Mouse (Mus musculus): ENCODE results near the gene Dnaja3.

Dnaja3 gene

DNA sequence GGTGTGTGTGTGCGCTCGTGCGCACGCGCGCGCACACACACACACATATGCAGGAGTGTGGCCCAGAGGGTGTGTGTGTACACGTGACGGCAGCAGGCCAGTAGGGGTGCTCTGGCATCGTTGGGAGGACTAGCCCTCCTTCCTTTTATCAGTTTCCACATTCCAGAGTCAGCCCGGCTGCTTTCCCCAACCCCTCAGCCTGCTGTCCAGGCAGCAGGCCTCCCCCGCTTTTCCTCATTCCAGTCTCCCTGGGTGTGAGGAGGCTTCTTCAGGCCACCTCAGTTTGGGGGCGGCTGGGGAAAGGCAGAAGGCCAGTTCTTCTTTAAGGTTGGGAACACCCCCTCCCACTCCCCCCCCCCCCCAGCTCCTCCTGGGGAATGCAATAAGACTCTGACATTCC is 2.4 kb downstream of the Dnaja3 start:
- DNase-seq (ENCODE audit: low read depth, low spot score) = peak; percentile 80

DNA sequence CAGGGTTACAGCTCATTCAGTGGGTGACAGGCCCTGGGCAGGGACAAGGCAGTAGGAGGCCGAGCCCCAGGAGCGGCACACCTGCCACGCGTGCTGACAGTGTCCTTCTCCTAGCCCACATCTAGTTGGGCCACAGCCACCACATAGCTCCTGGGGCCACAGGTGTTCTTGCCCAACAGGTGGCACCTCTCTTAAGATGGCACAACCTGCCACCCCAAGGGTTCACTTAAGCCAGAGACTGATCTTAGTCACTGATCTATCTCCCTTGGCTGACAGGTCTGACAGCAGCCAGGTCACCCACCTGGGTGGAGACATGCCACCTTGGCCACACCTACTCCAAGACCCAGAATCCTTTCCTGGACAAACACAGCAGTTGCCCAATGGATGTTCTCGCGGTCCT is 3.1 kb downstream of the Dnaja3 start:
- no peak for DNase-seq (ENCODE audit: low read depth, low spot score)

DNA sequence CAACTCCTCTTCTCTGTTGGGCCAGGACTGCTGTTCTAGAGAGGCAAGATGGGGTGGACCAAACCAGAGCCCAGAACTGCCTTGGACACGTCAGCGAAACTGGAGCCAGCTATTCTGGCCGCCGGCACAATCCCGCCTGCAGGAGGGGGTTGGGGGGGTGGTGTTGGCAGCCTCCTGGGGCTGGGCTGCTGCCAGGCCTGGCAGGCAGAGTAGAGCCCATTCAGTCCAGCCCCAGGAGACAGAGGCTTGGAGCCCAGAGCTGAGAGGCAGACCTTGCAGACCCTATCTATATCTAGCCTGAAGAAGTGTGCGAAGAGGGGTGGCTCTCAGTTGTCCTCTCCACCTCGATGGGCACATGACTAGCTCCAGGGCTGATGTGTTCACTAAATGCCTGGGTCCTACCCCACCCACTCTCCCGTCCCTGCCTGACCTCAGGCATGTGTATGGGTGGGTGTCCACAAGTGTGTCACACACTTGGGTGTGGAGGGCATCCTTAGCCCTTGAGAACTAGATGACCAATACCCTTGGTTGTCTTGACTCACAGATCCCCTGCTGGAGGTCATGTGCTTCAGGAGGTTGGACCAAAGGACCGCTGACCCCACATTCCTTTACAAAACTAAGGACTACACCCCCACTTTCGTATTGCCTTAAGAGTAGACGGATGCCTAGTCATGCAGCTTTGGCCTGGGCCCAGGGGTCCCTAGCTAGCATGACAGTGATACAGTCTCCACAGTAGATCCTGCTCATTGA is 4.1 kb downstream of the Dnaja3 start:
- DNase-seq (ENCODE audit: low read depth, low spot score) = peak; percentile 87

DNA sequence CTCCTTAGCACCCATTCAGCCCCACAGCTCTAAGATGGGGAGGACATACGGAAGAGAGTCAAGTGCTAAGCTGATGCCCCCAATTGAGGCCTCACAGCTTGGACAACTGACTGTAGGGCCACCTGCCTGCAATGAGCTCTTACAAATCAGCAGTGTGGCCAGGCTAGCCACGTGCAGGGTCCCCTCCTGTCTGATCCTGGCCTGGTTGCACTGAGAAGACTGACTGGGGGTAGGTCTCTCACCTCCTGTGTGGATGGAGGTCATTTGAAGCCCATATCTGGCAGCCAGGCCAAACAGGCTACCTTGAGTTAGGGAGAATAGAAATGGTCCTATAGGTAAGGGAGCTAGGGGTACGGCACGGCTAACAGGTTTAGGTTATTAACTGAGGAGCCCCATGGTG is 6.1 kb downstream of the Dnaja3 start:
- no peak for DNase-seq (ENCODE audit: low read depth, low spot score)

DNA sequence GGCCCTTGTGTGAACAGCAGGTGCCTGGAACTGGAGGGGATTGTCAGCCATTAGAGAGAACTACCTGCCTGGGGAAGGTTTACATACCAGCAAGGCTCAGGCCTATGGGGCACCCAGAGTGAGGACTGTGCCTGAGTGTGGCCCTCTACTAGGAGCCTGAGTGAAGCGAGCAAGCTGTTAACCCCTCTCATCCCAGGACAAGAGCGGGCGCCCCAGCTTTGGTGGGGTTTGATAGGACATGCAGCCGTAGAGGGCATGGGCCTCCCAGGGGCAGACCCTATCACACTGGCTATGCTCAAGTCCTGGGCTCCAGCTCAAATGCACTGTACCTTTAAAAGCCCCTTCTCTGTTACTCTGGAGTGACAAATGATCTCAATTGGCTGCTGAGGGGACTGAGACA is 7.0 kb downstream of the Dnaja3 start:
- no peak for DNase-seq (ENCODE audit: low read depth, low spot score)

DNA sequence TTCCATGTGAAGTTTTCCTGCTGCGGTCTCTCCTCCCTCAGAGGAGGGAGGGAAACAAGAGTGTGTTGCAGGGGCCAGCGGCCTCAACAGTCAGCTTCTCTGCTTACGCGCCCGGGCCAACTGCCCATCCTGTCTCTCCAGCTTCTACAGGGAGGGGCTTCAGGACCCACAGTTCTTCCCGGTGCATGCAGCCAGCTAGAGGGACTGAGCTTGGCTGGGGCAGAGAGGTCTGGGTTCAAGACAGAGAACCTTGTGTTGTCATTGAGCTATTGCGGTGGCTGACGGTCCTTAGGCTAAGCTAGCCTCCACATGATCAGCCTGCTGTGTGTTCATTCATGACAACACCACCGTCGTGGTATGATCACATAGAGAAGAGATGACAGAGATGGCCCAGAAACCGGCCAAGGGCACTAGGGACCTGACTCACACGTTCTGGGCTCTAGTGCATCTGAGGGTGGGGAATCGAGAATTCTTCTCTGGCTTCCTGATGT is 7.9 kb downstream of the Dnaja3 start:
- peak; percentile 35 for DNase-seq (ENCODE audit: low read depth, low spot score)

DNA sequence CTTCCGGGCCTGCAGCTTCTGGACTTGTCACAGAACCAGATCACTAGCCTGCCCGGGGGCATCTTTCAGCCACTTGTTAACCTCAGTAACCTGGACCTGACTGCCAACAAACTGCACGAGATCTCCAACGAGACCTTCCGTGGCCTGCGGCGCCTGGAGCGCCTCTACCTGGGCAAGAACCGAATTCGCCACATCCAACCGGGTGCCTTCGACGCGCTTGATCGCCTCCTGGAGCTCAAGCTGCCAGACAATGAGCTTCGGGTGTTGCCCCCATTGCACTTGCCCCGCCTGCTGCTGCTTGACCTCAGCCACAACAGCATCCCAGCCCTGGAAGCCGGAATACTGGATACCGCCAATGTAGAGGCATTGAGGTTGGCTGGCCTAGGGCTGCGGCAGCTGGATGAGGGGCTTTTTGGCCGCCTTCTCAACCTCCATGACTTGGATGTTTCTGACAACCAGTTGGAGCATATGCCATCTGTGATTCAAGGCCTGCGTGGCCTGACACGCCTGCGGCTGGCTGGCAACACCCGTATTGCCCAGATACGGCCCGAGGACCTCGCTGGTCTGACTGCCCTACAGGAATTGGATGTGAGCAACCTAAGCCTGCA is 8.7 kb downstream of the Dnaja3 start:
- DNase-seq (ENCODE audit: low read depth, low spot score) = no peak

DNA sequence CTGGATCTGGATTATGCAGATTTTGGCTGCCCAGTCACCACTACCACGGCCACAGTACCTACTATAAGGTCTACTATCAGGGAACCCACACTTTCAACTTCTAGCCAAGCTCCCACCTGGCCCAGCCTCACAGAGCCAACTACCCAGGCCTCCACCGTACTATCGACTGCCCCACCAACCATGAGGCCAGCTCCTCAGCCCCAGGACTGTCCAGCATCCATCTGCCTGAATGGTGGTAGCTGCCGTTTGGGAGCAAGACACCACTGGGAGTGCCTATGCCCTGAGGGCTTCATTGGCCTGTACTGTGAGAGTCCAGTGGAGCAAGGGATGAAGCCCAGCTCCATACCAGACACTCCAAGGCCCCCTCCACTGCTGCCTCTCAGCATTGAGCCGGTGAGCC is 9.4 kb downstream of the Dnaja3 start:
- no peak for DNase-seq (ENCODE audit: low read depth, low spot score)

DNA sequence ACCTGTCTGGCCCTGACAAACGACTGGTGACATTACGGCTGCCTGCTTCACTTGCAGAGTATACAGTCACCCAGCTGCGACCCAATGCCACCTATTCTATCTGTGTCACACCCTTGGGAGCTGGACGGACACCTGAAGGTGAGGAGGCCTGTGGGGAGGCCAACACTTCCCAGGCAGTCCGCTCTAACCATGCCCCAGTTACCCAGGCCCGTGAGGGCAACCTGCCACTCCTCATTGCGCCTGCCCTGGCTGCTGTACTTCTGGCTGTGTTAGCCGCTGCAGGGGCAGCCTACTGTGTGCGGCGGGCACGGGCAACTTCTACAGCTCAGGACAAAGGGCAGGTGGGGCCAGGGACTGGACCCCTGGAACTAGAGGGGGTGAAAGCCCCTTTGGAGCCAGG is 9.9 kb downstream of the Dnaja3 start:
- no peak for DNase-seq (ENCODE audit: low read depth, low spot score)

DNA sequence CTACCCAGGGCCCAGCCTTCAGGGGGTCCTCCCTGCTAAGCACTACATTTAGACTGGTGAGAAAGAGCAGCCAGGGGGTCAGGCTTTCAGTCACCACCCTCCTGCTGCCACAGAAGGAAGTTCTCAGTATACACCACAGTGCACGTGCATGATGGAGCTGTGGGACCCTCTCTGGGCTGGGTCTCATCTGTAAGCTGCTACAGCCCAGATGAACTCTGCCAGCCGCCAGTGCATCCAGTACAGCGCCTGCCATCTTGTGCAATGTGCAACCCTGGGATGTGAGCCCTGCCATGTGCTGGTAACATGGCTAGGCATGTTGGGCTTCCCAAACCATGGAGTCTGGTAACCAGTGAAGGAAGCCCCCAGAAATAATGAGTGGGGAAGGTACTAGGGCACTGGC is 10.4 kb downstream of the Dnaja3 start:
- DNase-seq (ENCODE audit: low read depth, low spot score) = no peak

DNA sequence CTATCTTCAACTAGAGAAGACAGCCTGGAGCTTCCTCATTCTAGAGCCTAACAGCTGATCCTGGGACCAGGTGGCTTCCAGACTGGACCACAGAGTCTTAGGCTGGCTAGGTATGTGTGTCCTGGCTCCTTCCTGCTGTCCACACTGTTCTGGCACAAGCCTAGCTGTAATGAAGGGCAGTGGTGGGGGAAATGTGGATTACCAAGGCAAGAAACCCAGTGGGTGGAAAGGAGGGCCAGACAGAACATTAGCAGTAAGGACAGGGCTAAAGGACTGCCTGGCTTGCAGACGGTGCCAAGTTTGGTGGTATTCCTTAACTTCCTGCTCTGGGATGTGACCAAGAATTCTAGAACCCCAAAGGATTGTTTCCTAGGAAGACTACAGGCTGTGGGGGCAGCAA is 11.3 kb downstream of the Dnaja3 start:
- no peak for DNase-seq (ENCODE audit: low read depth, low spot score)

DNA sequence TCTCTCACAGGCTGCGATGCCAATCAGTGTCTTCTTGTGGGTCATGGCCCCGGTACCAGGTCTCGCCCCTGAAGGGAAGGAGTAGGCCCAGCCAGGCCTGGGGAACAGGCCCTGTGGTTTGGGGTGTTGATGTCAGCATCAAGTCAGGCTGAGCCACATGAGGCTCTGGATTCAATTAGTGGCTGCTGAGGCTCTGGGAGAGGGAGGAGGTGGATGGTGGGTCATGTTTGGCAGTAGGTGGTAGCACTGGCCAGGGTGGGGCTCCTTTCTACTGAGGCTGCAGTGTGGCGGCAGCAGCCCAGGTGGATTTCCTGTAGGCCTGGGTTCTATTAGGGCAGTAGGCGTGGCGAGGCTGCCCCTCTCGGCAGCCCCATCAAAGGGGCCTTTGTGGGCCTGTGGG is 11.8 kb downstream of the Dnaja3 start:
- no peak for DNase-seq (ENCODE audit: low read depth, low spot score)

DNA sequence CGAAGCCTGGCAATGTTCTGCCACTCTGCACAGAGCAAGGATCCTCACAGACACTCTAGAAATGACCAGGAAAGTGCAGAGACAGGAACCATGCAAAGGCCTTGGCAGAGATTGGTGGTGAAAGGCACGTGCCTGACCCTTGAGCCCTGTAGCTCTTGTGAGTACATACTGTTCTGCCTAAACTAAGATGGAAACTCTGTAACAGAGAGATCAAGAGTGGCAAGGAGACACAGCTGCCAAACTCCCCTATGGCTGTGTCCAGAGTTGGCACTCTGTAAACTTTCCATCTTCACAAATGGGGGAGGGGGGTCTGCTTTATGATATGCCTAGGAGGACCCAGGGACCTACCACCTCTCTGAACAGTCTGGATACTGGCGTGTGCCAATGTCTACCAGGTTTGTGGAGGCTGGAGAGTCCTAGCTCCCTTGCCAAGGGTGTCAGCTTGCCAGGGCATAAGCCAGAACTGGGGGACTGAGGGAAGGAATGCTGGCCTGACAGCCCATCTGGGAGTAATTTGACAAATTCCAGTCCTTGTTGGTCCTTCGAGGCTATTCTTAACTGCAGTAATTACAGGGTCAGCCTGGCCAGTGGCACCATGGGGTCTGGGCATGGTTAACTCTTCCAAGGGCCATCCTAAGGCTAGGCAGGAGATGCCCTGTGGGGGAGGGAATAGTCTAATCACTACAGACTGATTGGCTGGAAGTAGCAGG is 13.1 kb downstream of the Dnaja3 start:
- DNase-seq (ENCODE audit: low read depth, low spot score) = peak; percentile 92

DNA sequence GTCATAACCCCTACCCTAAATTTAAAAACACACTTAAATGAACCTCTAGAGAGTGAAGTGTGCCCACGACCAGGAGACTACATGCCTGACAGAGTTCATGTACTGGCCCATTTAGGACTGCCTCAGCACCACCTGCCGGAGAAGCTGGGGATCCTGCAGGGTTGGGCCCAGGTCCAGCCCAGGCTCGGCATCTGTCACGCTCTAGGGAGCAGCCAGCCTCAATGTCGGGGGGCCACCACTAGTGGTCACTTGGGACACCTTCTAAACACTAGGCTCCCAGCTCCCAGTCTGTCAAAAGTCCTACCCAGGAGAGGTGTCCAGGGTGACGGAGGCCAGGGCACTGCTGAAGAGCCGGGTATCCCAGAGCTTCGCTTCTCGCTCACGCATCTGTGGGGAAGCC is 14.9 kb downstream of the Dnaja3 start:
- peak; percentile 31 for DNase-seq (ENCODE audit: low read depth, low spot score)

DNA sequence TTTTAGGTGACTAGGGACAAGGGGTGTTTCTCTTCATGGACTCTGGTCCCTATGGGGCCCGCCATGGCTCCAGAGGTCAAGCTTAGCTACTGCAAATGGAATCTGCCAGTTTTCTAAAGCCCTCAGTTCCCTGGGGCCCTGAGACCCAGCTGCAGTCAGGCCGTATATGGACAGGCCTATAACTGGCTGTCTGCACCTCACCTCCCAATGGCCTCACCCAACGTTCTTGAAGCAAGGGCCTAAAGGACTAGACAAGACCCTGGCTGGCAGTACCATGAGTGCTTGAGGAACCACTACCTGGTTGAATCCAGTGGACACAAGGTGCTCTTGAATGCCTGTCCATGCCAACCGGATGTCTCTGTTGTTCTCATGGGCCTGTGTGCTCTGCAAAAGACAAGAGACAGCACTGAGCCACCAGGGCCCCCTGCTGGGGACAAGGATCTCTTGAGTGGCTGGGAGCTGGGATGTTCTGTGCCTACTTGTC is 15.5 kb downstream of the Dnaja3 start:
- peak; percentile 61 for DNase-seq (ENCODE audit: low read depth, low spot score)

DNA sequence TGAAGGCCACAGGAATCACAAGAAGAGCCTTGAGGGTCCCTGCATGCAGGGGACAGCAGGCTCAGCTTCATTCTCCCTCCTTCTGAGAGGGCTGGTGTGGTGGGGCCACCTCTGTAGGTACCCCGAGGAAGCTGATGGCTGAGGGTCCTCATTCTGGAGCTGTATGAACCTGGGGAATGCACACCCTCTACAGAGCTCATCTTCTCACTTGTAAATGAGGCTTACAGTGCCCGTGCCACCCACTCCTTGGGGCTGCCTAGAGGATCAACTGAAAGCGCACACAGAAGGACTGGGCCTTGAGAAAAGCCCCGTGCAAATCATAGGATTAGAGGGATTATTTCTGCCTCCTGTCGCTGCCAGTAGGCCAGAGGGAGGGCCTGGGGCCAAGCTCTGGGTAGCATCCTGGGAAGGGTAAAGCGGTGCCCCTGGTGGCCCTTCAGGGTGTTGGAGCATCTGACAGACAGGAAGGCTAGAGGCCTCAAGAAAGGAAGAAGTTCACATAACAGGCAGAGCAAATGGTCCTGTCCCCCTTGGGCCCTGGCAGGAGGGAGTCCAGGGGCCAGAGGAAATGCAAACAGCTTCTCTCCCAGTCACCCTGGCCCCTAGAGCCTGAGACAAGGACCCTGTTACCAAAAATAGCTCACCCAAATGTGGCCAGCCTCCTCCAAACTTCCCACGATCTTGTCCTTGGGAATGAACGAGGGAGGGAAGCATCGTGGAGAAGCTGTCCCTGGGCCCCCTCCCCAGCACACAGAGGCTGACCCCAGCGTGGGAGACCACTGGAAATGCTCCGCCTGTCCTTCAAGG is 16.2 kb downstream of the Dnaja3 start:
- DNase-seq (ENCODE audit: low read depth, low spot score) = peak; percentile 32

DNA sequence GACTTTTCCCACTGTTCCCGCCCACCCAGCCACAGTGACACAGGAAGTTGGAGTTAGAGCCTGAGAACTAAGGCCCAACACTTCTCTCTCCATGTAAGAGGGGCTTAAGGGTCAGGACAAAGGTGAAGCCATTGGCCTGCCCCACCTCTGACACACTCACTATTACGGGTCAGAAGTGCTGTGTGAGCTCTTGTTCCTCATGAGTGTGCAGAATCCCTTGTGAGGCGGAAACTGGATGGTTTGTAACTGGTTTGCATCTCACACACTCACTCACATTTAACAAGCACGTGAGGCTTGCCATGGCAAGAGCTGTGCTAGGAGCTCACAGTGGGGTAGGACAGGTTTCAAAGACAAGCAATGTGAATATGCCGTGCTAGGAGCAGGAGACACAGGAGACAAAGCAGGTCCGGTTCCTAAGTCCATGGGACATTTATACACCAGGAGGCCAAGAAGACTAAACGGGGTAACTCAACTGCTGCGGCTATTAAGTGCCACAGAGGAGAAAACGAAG is 16.8 kb downstream of the Dnaja3 start:
- DNase-seq (ENCODE audit: low read depth, low spot score) = peak; percentile 31

DNA sequence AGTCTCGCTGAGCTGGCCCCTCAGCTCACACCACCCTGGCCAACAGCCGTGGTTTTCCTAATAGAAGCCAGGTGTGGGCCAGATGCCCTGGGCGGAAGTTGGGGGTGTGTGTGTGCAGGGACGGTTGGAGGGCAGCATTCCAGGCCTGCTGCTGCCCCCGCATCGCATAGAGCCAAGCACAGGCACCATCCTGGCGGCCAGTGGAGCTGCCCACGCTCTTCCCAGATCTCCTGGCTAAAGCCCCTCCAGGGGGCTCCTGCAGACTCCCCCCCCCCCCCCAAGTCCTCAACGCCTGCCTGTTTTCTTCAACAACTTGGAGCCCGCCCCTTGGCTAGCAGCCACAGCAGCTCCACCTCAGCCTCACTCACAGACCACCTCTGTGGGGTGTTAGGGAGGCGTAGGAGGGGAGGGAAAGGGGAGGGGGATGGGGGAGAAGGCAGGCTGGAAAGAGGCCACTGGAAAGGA is 19.0 kb downstream of the Dnaja3 start:
- DNase-seq (ENCODE audit: low read depth, low spot score) = peak; percentile 55

DNA sequence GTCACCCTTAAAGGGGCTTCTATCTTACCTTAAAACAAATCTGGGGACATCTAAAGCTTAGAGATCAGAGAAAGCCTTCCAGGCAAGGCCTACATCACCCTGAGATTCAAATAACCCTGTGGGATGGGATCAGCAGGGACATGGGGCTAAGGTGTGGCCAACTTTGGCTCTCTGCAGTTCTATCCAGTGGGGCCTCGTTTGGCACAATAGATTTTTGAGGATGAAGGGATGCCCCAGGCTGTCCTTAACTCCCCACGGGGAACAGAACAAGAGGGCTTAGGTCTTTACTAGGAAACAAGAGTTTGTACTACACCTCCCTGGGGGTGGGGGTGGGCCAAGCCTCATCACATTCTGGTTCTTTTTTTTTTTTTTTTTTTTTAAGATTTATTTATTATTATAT is 19.5 kb downstream of the Dnaja3 start:
- no peak for DNase-seq (ENCODE audit: low read depth, low spot score)

DNA sequence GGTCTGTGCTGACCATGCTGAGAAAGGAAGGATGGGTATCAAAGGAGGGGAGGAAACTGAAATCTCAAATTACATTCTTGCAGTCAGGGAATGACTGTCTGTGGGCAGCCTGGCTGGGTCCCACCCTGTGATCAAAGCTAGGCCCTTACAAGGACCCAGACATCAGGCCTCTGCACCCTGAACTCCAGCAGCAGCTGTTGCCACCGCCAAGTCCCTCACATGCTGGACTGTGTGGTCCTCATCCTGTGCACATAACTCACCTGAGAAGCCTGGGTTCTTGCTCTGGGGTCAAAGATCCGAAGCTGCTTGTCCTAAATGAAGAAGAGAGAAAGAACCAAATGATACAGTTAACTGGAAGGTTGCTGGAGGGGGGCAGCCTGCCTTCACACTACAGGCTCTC is 21.8 kb downstream of the Dnaja3 start:
- DNase-seq (ENCODE audit: low read depth, low spot score) = no peak

DNA sequence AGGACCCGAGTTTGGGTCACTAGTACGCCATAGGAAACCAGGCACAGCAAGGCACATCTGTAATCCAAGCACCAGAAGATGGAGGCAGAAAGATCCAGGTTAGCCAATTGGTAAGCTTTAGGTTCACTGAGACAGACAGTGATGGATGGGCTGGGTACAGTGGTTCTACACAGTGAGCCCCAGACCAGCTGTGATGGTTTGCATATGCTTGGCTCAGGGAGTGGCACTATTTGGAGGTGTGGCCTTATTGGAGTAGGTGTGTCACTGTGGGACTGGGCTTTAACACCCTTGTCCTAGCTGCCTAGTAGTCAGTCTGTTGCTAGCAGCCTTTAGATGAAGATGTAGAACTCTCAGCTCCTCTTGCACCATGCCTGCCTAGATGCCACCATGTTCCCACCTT is 24.0 kb downstream of the Dnaja3 start:
- no peak for DNase-seq (ENCODE audit: low read depth, low spot score)

Data from brain, adult 2 months (tissue).